Mouse (Mus musculus): ENCODE data around the gene Myo1b. TPM values are rescaled to one million over a fixed set of nuclear protein-coding genes. Genes with fewer than 3 reads are reported as not detected.

Gene Myo1b
- total RNA-seq, 2 experiments from 2014 or later, result 8.9 to 13.0 TPM

DNA sequence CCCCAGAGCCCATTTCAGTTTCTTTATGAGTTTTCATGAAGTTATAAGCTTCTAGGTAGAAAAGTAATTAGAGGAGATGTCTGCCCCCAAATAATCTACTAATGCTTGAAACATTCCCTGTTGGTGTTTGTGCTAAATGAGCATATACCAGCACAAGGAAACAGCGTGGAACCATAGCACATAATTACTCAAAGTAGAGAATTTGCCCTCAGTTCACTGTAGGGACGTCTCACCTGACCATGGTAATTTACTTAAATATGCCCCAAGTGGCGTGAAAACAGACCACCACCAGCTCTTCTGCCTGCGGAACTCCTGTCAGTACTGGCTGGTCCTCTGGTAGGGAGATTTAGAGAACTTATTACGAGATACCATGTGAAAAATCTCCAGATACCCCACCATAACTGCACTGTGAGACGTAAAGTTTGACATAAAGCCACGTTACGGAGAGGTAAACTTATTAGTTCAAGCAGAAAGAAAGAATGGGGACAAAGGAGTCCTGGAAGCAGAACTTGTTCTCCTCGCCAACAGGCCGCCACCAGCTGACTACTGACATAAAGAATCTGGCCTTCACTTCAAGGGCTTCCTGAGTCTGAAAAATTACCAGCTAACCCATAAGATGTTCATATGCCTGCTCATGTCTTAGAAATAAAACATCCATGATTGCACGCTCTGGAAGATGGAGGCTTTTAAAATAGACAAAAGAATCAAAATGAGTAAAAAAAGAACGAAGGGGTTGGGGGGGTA, 111.4 kb downstream of the Myo1b start:
- intact Hi-C loops (cut with DNase I), result no loop called here
- DNase-seq, result no peak

GRCm38 (mm10) chr1:51798011-51798471, 117.8 kb downstream of the Myo1b start:
- DNase-seq, result no peak
- intact Hi-C loops (cut with DNase I), result no loop called here

DNA sequence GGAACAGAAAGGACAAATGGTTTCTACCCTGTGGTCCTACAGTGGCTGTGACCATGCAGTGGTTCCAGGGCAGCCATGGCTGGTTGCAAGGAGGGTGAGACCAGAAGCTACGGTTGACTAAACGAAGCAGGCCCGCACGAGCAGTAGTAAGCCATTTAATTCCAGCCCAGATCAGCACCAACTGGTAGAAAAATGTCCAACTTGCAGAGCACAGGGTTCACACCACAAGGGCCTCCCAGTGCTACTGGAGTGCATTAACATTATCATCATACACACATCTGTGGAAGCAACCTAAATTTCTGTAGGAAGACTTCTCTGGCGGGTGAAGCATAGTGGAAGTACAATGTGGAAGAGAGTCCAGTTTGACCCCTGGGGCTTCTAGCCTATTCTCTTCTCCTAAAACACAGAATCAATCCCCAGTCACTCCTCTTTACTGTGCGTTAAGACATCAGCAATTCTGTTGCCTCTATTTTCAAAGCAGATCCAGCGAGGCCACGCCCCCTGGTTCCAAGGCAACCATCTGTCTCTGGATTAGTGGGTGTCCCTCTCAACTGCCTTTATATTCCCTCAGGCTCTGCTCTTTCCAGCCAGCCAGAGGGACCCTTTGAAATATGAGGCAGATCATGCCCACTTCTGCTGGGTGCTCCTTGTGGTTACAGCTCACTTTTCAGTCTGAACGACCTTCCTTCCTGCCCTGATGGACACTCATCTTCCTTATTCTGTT, 120.1 kb downstream of the Myo1b start:
- intact Hi-C loops (cut with DNase I), result no loop called here

DNA sequence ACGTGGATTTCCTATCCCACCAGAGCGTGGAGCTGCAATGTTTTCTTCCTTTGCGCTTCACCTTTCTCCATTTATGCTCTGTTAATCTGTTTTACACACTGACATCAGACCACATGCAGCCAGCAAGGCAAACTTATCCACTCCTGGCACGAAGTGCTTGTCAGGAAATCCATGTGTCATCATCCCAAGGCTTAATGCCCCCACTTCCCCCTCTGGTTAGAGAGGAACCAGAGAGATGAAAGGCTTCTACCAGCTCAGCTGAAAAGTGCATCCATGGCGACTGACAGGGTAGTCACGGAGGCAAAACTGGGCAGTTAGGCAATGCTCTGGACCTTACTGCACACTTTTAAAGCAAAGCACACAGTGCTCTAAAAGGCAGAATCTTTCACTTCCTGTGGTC, 126.6 kb downstream of the Myo1b start:
- intact Hi-C loops (cut with DNase I), result no loop called here
- DNase-seq, result no peak

More for the DNA sequence above, 120.1 kb downstream of the Myo1b start:
- no peak for DNase-seq

- intact Hi-C loops (cut with DNase I), result no loop called here
- no peak for DNase-seq
Observed at GRCm38 (mm10) chr1:51782091-51782490, 133.8 kb downstream of the Myo1b start.

DNA sequence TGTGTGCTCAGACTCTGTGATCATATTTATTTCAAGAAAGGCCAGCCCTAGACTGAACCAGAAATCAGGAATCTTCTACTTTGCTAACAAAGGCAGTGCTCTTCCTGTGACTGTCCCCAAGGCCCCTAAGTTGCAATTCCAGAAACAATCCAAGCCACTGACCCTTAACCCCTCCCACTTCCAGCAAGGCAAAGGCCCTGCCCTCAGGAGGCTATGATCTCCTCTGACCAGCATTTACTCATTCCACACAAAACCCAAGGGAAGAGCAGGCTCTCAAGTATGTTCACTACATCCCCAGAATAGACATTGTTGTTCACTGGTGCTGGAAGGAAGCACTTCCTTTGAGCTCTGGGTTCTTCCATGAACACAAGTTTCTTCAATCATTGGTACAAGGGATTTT, 135.5 kb downstream of the Myo1b start:
- intact Hi-C loops (cut with DNase I), result no loop called here
- no peak for DNase-seq

DNA sequence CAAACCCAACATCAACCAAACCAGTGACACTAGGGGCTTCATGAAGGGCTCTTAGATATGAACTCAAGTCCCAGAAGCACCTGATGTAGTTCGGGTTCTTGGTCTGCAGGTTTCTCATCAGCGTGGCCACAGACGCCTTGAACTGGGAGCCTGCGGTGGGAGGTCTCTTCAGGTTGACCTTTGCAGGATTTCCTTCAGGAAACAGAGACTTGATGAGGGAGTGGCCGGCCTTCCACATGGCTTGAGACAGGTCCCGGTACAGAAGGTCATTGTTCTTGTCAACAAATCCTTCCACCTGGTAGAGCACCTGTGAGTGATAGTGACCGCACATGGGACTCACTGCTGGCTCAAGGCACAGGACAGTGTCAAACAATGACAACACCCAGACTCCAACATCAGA, 137.6 kb downstream of the Myo1b start:
- no peak for DNase-seq
- intact Hi-C loops (cut with DNase I), result no loop called here

GRCm38 (mm10) chr1:51770504-51770871, 145.4 kb downstream of the Myo1b start:
- intact Hi-C loops (cut with DNase I), result no loop called here
- no peak for DNase-seq

- DNase-seq, result no peak
- intact Hi-C loops (cut with DNase I), result no loop called here
Observed at GRCm38 (mm10) chr1:51769815-51770503, 145.9 kb downstream of the Myo1b start.

DNA sequence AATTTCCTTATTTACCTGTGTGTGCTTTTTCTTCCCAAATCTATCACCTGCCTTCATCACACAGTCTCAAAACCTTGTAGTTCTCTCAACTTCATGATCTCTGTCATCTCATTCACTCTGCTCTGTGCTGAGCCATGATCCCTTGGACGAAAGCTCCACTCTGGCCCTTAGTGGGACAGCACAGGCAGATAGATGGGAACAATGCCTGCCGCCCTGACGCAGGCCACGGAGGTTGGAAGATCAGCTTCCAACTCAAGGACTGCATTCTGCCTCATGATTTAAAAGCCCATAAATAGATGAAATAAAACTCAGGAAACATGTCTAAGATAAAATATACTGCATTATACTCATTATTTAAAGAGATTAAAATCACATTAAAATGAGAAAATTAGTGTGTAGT, 149.6 kb downstream of the Myo1b start:
- intact Hi-C loops (cut with DNase I), result no loop called here
- no peak for DNase-seq

- intact Hi-C loops (cut with DNase I), result no loop called here
- DNase-seq, result no peak
Observed at GRCm38 (mm10) chr1:51765156-51765555, 150.7 kb downstream of the Myo1b start.

- DNase-seq, result no peak
- intact Hi-C loops (cut with DNase I), result no loop called here
Observed at GRCm38 (mm10) chr1:51759657-51760056, 156.2 kb downstream of the Myo1b start.

DNA sequence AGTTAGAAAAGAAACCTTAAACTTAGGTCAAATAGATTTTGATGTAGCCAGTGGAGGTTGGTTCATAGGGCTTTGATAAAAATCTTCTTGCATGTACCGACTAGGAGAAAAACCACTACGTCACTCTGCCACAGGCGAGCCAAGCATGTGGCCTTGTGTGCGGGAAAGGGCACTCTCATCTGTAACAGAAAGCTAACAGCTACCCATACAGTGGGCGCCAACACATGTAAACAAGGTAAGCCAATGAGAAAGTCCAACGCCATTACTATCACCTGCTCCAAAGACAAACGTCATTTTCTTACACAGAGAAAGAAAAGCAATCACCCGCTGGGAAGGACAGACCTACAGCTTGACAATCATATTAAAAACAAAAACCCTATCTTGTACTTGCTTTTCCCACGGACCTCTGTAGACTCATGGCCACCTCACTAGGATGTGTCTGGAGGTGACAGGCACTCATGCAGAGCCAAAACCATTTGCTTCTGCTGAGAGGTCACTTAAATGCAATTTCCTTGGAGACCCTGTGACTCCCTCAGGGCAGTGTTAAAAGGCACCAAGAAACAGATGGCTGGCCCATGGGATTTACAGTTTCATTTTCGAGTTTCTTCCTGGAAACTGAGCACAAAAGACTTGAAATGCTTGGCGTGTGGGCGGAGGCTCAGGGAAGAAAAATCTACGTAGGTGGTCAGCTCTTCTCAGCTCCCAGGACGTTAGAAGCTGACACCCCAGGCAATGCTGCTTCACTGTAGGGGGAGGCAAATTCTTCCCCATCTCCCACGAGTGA, 157.4 kb downstream of the Myo1b start:
- DNase-seq, result no peak
- intact Hi-C loops (cut with DNase I), result no loop called here

GRCm38 (mm10) chr1:51753621-51754020, 162.2 kb downstream of the Myo1b start:
- intact Hi-C loops (cut with DNase I), result no loop called here

DNA sequence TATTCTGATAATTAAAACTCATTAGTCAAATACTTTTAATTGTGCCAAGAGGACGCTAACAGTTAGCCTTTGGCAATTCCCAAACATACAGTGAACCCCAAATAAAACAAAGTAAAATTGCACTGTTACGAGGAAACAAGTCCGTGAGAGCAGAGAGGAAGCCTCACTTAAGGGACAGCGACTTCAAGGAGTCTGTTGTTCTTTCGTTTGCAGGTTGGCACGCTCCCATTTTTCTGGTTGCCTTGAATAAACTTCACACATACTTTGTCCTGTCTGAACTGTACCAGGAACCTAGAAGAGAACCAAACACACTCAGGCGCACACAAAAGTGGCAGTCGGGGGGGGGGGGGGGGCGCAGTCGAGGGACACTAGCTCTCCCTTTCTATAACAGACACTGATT, 164.9 kb downstream of the Myo1b start:
- intact Hi-C loops (cut with DNase I), result no loop called here
- no peak for DNase-seq

More at GRCm38 (mm10) chr1:51753621-51754020, 162.2 kb downstream of the Myo1b start:
- DNase-seq, result no peak

- DNase-seq, result no peak
- intact Hi-C loops (cut with DNase I), result no loop called here
Observed at GRCm38 (mm10) chr1:51748306-51748705, 167.6 kb downstream of the Myo1b start.

GRCm38 (mm10) chr1:51747494-51747893, 168.4 kb downstream of the Myo1b start:
- intact Hi-C loops (cut with DNase I), result no loop called here

DNA sequence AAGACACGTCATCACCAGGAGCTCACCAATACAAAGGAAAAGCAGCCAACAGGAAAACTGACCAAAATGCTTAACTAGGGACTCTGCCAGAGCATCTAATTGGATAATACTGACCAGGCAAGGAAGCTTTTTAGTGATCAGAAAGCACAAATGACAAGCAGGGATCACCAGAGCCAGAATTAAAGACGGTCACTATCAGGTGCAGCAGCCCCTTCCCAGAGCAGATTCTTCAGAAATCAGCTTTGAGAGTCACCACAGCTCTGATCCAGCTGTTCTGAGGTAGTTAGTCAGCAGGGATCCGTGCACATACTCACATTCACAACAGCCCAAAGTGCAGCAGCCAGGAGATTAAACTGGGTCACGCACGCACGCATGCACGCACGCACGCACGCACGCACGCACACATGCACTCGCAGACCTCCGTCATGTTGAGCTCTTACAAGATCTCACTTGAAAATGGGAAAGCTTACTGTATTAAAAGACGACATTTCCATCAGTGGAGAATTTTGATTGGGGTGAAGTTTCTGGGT, 169.1 kb downstream of the Myo1b start:
- intact Hi-C loops (cut with DNase I), result no loop called here

More at GRCm38 (mm10) chr1:51747494-51747893, 168.4 kb downstream of the Myo1b start:
- peak; percentile 32 to 45 for DNase-seq

GRCm38 (mm10) chr1:51743756-51744425, 172.0 kb downstream of the Myo1b start:
- intact Hi-C loops (cut with DNase I), result no loop called here

More for the DNA sequence above, 169.1 kb downstream of the Myo1b start:
- no peak for DNase-seq

GRCm38 (mm10) chr1:51742586-51742985, 173.3 kb downstream of the Myo1b start:
- no peak for DNase-seq

More at GRCm38 (mm10) chr1:51743756-51744425, 172.0 kb downstream of the Myo1b start:
- DNase-seq, result no peak

More at GRCm38 (mm10) chr1:51742586-51742985, 173.3 kb downstream of the Myo1b start:
- intact Hi-C loops (cut with DNase I), result no loop called here
